Mouse (Mus musculus) hindbrain, embryonic 13.5 days (tissue): ENCODE measurements around the gene Catsperg1. TPM values are rescaled to one million over a fixed set of nuclear protein-coding genes. Genes with fewer than 3 reads are reported as not detected.

Experiments used
- ATAC-seq: fragments of 200-750 bp; cut with Nextera tagmentation; 2 replicates; pipeline ENCODE4 v1.8.0; 2017; ENCODE audit warnings: moderate TSS enrichment; ENCODE audit not compliant: low FRiP score
- H3K27ac ChIP-seq: fragments of 300-500 bp; sonication (generic); 2 replicates; pipeline ENCODE4 v1.5.1; 2015; ENCODE audit warnings: inconsistent platforms, mild to moderate bottlenecking, moderate library complexity
- H3K27me3 ChIP-seq: fragments of 300-500 bp; sonication (generic); 2 replicates; pipeline ENCODE4 v1.6.1; 2015; ENCODE audit warnings: mild to moderate bottlenecking, inconsistent platforms
- H3K36me3 ChIP-seq: fragments of 300-500 bp; sonication (generic); 2 replicates; pipeline ENCODE4 v1.6.1; 2015; ENCODE audit warnings: mild to moderate bottlenecking, inconsistent platforms
- H3K4me1 ChIP-seq: fragments of 300-500 bp; sonication (generic); replicated peaks from 2 replicates; pipeline ENCODE4 v1.6.1; 2015; ENCODE audit warnings: inconsistent platforms
- H3K4me2 ChIP-seq: fragments of 300-500 bp; sonication (generic); 2 replicates; pipeline ENCODE4 v1.6.1; 2015; ENCODE audit warnings: inconsistent platforms, mild to moderate bottlenecking, moderate library complexity
- H3K4me3 ChIP-seq: fragments of 300-500 bp; sonication (generic); 2 replicates; pipeline ENCODE4 v1.5.1; 2015; ENCODE audit warnings: mild to moderate bottlenecking, inconsistent platforms
- H3K9ac ChIP-seq: fragments of 300-500 bp; sonication (generic); 2 replicates; pipeline ENCODE4 v1.6.1; 2015; ENCODE audit warnings: mild to moderate bottlenecking, inconsistent platforms
- H3K9me3 ChIP-seq: fragments of 300-500 bp; sonication (generic); 2 replicates; pipeline ENCODE4 v1.6.1; 2016; ENCODE audit warnings: inconsistent platforms
- WGBS: fragments of 180-500 bp; shearing (Covaris S2); methylation state at CpG from one replicate; pipeline ENCODE4 v1.1.7; 2015; 5-methylcytosine and 5-hydroxymethylcytosine counted together
- polyA plus RNA-seq: library from polyadenylated mRNA; unstranded; fragments of >200 nt; fragmentation: Nextera tagmentation; extraction: Ambion mirVana; gene quantifications from 2 replicates; pipeline ENCODE4 v1.2.1, GENCODE M21; 2015

Gene Catsperg1
- polyA plus RNA-seq, 1 experiment from 2014 or later: 3.6 TPM

DNA sequence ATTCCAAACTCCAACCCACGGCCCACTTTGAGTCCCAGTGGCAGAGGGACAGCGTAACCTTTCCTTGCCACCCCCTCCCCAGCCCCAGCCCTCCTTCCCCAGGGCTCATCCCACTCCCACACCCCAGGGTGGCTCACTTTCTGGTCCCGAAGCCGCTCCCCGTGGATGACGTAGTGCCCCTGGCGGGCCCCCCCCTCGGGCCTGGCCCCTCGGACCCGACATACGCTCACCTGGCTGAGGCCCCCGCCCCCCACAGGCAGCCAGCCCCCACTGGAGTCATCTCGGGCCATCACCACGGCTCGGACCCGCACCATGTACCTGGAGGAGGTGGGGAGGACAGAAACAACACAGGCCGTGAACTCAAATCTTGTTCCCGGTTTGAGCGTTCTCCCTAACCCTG, 46.2 kb downstream of the Catsperg1 start:
- peaks cover 16% of the 10 kb centered on the region for H3K36me3 ChIP-seq
- peaks cover 39% of the 10 kb centered on the region for H3K27me3 ChIP-seq
- 13% methylated on average over 18 of the region's 19 CpGs for WGBS
- peak overlapping the region; percentile 80 for H3K9ac ChIP-seq
- no peaks in the 10 kb centered on the region for H3K9me3 ChIP-seq
- peaks cover 44% of the 10 kb centered on the region for H3K4me1 ChIP-seq
- ATAC-seq: no peak
- H3K4me2 ChIP-seq: peak overlapping the region; percentile 73
- peak overlapping the region; percentile 71 for H3K4me3 ChIP-seq
- H3K27ac ChIP-seq: no peak overlapping the region

DNA sequence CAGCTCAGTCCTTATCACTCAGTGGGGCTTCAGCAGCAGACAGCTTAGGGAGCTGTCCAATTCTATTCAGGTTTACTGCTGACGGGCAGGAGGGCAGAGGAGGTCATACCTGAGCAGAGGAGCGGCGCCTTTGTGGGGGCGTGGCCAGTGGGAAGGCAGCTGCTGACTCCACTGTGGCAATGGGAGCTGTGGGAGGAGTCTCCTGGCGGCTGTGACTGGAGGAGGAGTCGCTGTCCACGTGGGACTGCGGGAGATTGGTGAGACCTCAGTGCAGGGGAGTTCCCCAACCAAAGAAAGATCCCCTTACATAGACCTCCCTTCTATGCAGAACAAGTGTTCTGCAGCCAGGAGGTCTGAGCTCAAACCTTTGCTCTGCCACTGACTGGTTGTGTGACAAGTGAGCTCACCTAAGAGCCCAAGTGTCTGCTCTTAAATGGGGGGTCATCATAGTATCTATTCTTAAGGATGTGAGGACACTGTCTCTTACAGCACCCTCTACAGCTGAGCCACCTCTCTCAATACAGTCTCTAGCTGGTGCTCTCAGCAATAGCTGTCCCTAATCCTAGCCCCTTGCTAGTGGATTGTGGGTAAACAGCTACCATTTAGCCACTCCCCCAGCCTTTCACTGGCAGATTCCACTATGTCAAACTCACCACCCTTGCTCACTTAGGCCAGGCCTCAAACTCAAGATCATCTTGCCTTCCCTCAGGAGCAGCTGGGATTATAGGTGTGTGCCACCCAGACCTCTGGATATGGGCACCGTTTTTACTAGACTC, 50.9 kb downstream of the Catsperg1 start:
- H3K9ac ChIP-seq: no peak overlapping the region
- no peak for ATAC-seq
- H3K4me2 ChIP-seq: no peak overlapping the region
- H3K4me3 ChIP-seq: no peak overlapping the region
- H3K36me3 ChIP-seq: peaks cover 31% of the 10 kb centered on the region
- H3K9me3 ChIP-seq: no peaks in the 10 kb centered on the region
- H3K27ac ChIP-seq: no peak overlapping the region
- 16% methylated on average over 9 of the region's 9 CpGs for WGBS
- peaks cover 8% of the 10 kb centered on the region for H3K4me1 ChIP-seq
- peaks cover 37% of the 10 kb centered on the region for H3K27me3 ChIP-seq

DNA sequence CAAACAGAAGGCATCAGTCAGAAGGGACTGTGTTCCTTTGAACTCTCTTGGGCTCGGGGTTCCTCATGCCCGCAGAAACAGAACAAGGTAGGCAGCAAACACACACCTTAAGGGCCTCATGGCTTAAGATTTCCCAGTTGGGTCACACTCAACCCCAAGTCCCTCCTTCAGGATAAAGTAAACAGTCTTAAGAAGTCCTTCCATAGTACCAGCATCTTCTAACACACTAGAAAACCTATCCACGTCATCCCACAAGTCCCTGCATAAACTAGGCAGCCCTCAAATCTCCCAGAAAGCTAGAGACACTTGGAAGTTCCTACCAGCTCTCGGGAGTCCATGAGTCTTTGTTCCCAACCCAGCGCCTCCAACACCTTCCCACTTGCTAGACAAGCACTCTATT, 51.5 kb downstream of the Catsperg1 start:
- peaks cover 2% of the 10 kb centered on the region; the same call in 1 of the 2 replicates for H3K4me1 ChIP-seq
- no peaks in the 10 kb centered on the region for H3K9me3 ChIP-seq
- 78% methylated on average over 5 of the region's 5 CpGs for WGBS
- no peak overlapping the region for H3K27ac ChIP-seq
- no peak overlapping the region for H3K4me3 ChIP-seq
- H3K36me3 ChIP-seq: peaks cover 31% of the 10 kb centered on the region
- no peak overlapping the region for H3K4me2 ChIP-seq
- no peak overlapping the region for H3K9ac ChIP-seq
- ATAC-seq: no peak
- H3K27me3 ChIP-seq: peaks cover 34% of the 10 kb centered on the region

DNA sequence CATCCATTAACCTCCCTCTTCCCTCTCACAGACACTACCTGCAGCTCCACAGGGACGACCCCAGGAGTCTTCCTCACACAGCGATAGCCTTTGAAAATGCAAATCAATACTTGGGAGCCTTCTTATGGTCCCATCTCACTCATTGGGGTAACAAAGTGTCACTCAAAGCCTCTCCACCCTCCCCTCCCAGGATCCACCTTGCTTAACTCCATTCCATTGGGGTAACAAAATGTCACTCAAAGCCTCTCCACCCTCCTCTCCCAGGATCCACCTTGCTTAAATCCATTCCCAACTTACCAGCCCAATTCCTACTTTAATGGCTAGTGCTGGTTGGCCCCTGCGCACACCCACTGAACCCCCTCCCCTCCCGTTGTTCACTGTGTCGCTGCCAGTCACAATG, 55.6 kb downstream of the Catsperg1 start:
- ATAC-seq: no peak
- 7% methylated on average over 5 of the region's 5 CpGs for WGBS
- Histone ChIP-seq H3K9ac (no peak overlapping the region), H3K4me3 (no peak overlapping the region), H3K4me1 (peaks cover 15% of the 10 kb centered on the region), H3K36me3 (peaks cover 25% of the 10 kb centered on the region), H3K27me3 (peaks cover 27% of the 10 kb centered on the region), H3K27ac (no peak overlapping the region), H3K4me2 (no peak overlapping the region), H3K9me3 (no peaks in the 10 kb centered on the region)

DNA sequence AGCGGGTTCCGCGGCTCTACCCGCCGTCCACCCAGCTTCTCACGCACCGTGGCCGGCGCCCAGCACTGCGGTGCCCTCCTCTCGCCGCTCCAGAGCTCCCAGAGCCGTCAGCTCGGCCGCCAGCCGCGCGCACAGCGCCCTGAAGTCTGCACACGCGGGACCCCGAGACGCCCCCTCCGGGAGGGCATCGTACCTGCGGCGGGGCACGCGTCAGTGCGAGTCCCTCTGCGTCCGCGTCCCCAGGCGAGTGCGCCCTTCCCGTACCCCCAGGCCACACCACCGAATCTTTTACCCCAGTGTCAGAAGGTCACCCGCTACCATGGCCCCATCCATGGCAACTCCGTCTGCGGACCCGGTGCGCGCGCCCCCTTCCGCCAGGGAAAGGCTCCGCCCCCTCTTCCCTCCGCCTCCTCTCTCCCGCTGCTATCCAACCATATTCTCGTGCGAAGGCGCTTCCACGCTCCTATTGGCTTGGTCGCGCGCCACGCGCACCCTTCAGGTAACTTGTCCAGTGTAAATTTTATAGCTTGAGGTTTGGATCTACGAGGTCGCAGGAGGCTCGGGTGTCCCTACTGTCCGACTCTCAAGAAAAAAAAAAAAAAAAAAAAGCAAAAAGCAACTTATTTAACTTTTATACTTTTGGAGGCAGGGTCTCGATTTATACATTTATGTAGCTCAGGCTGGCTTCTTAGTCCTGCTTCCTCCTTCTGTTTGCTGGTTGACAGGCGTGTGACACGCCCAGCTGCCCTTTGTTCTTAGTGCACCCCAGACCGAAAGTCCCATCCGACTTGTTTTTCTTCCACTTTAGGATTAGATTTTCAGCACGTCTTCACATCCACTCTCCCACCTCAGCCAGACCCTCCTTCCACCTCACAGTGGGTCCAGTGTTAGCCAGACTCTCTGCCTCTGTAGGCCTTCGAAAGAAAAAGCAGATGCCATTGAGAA, 57.7 kb downstream of the Catsperg1 start, which contains the start of gene Fam98c:
Gene Fam98c, minus strand, starts transcription at position 397 of the 945 bp plus-strand sequence.
- ATAC-seq: peak; percentile 84
- H3K9me3 ChIP-seq: no peaks in the 10 kb centered on the region
- H3K4me1 ChIP-seq: peaks cover 15% of the 10 kb centered on the region
- H3K9ac ChIP-seq: peak within 1 kb of the TSS; percentile 84
- 3% methylated on average over 65 of the region's 68 CpGs for WGBS
- H3K4me3 ChIP-seq: peak within 1 kb of the TSS; percentile 80
- H3K27ac ChIP-seq: peak within 1 kb of the TSS; percentile 91
- H3K27me3 ChIP-seq: peaks cover 31% of the 10 kb centered on the region
- peak within 1 kb of the TSS; percentile 92 for H3K4me2 ChIP-seq
- H3K36me3 ChIP-seq: peaks cover 9% of the 10 kb centered on the region; the same call in 1 of the 2 replicates

DNA sequence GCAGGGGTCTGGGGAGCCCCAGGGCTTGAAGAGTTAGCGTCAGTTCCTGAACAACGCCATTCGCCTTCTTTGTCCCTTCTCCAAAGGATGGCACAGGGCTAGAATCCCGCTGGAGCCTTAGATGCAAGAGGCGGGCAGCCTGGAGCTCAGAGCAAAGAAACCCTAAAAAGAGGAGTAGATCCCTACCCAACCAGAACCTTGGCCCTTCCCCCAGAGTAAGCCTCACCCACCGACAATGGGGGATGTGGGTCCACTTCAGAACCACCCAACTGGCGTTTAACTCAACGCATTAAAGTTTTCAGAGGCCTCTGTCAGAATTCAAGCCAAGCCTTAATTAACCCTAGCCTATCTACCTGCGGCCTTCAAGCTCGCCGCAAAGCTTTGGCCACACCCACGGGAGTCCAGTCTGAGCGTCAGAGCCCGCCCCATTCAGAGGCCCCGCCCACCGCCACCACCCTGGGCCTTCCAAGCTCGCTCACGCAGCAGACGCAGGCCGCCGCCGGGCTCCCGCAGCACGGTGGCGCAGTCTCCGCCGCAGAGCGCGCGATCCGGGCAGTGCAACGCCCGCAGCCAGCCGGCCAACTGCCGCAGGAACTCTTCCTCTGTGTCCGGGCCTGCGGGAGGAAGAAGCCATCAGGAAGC, 58.5 kb downstream of the Catsperg1 start:
- peak; percentile 91 for ATAC-seq
- peak overlapping the region; percentile 91 for H3K27ac ChIP-seq
- H3K9me3 ChIP-seq: no peaks in the 10 kb centered on the region
- H3K36me3 ChIP-seq: 0 out of 2 replicates have a peak, but pooled peaks cover 4% of the 10 kb centered on the region
- H3K4me3 ChIP-seq: peak overlapping the region; percentile 80
- peak overlapping the region; percentile 84 for H3K9ac ChIP-seq
- H3K4me1 ChIP-seq: peaks cover 15% of the 10 kb centered on the region
- peak overlapping the region; percentile 92 for H3K4me2 ChIP-seq
- WGBS: 7% methylated on average over 37 of the region's 37 CpGs
- peaks cover 30% of the 10 kb centered on the region for H3K27me3 ChIP-seq

DNA sequence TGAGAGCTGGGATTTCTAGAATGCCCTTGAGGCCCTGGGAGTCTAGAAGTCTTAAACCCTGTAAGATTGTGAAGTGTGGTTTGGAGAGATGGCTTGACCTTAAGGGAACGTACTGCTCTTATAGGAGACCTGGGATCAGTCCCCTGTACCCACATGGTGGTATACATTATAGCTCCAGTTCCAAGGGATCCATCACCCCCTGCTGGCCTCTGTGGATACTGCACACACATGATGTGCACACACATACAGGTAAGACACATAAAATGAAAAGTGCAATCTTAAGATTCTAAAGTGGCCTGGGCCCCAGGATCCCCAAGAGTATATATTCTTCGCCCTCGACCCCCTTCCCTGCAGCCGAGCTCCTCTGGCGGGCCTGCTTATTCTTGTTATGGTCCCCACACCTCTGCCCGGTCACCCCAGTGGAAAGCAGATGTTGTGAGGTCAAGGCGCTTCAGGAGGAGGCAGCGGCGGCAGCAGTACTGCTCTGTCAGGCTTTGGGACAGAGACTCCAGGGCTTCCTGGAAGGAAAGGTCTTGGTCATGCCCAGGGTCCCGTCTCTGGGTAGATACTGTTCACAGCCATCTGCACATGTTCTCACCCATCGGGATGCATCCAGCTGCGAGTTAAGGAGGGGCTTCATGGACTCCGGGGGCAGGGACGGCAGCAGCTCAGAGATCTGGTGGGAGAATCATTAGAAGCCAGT, 59.7 kb downstream of the Catsperg1 start:
- no peak for ATAC-seq
- Histone ChIP-seq H3K4me2 (no peak overlapping the region), H3K9me3 (no peaks in the 10 kb centered on the region), H3K27ac (no peak overlapping the region), H3K9ac (no peak overlapping the region), H3K4me3 (no peak overlapping the region), H3K36me3 (0 out of 2 replicates have a peak, but pooled peaks cover 4% of the 10 kb centered on the region), H3K27me3 (peaks cover 18% of the 10 kb centered on the region), H3K4me1 (peaks cover 15% of the 10 kb centered on the region)
- 94% methylated on average over 14 of the region's 14 CpGs for WGBS

DNA sequence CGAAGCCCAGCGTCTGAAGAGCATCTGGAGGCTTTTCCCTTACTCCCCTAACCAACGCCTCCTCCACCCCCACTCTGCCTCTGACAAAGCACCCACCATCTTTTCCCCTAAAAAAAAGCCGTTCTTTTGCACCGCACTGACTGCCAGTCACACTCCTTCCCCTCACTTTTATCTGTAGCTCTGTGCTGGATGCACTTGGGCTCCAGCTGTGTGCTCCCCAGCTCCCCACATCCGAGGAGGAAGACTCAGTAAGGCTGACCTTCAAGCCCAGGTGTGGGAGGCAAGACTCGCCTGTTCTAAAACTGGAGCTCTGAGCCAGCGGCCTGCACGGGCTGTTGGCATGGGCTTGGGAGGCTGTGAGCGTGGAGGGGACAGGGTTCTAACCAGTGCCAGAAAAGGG, 62.3 kb downstream of the Catsperg1 start:
- H3K4me1 ChIP-seq: peaks cover 10% of the 10 kb centered on the region
- ATAC-seq: no peak
- no peak overlapping the region for H3K9ac ChIP-seq
- H3K27ac ChIP-seq: no peak overlapping the region
- H3K9me3 ChIP-seq: no peaks in the 10 kb centered on the region
- 68% methylated on average over 10 of the region's 10 CpGs for WGBS
- 0 out of 2 replicates have a peak, but pooled peaks cover 4% of the 10 kb centered on the region for H3K36me3 ChIP-seq
- H3K4me3 ChIP-seq: no peak overlapping the region
- no peak overlapping the region for H3K4me2 ChIP-seq
- H3K27me3 ChIP-seq: peaks cover 3% of the 10 kb centered on the region; the same call in 1 of the 2 replicates

DNA sequence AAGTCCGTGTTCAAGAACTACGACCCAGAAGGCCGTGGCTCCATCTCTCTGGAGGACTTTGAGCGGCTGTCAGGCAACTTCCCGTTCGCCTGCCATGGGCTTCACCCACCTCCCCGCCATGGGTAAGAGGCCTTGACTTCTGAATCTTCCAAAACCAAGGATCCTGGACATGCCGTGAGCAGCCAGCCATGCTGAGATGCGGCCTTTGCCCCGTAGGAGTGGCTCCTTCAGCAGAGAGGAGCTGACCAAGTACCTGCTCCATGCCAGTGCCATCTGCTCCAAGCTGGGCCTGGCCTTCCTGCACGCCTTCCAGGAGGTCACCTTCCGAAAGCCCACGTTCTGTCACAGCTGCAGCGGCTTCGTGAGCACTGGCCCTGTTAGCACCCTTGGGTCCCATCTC, 65.1 kb downstream of the Catsperg1 start:
- H3K27ac ChIP-seq: no peak overlapping the region
- no peaks in the 10 kb centered on the region for H3K9me3 ChIP-seq
- no peaks in the 10 kb centered on the region for H3K36me3 ChIP-seq
- 92% methylated on average over 15 of the region's 15 CpGs for WGBS
- peaks cover 3% of the 10 kb centered on the region; the same call in 1 of the 2 replicates for H3K27me3 ChIP-seq
- no peak overlapping the region for H3K4me3 ChIP-seq
- no peak overlapping the region for H3K4me2 ChIP-seq
- no peak for ATAC-seq
- H3K4me1 ChIP-seq: no peaks in the 10 kb centered on the region
- no peak overlapping the region for H3K9ac ChIP-seq

DNA sequence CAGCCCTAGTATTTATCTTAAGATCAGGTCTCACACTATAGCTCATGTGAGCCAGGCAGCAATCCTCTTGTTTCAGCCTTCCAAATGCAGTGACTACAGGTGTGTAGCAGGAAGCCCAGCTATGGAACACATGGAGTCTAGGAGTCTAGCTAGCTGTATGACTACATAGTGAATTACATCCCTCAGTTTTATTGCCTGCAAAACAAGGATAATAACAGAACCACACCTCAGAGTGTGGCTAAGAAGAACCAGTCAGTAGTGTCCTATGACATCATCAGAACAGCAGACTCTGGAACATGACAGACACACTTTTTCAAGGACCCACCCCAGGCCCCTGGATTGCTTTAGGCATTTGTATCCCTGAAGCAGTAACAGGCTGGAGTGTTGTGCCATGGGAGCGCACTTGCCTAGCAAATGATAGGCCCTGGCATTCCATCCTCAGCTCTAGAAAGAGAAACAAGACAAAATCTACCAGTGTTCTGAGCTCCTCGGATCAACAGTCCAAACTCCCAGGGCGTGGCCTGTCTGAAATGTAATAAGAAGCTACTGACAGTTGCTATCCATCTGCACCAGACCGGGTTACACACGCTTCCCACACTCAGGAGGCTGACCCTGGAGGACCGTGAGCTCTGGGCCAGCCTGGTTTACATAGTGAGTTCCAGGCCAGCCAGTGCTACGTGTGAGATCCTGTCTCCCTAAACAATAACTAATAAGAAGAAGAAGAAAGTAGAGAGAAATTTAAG, 67.0 kb downstream of the Catsperg1 start:
- no peak overlapping the region for H3K27ac ChIP-seq
- WGBS: 90% methylated on average over 7 of the region's 7 CpGs
- no peaks in the 10 kb centered on the region for H3K27me3 ChIP-seq
- H3K4me3 ChIP-seq: no peak overlapping the region
- H3K36me3 ChIP-seq: no peaks in the 10 kb centered on the region
- no peaks in the 10 kb centered on the region for H3K9me3 ChIP-seq
- no peak overlapping the region for H3K4me2 ChIP-seq
- H3K9ac ChIP-seq: no peak overlapping the region
- no peaks in the 10 kb centered on the region for H3K4me1 ChIP-seq
- ATAC-seq: no peak

DNA sequence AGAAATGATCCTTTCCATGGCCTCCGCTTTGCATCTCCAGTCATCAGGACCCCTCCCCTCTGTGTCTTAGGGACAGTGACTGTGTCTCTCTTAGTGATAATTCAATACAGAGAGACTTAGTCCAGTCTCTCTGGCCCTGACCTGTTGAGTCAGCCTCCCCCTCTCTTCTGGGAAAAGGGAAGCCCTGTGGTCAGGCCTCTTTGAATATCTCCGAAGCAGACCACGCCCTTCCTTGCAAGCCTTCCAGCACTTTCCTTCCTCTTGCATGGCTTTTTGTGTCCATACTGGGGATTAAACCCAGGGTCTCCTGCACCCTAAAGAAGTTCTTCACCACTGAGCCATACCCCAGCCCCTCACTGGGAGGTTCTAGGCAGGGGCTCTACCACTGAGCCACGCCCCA, 69.8 kb downstream of the Catsperg1 start:
- no peak for ATAC-seq
- Histone ChIP-seq H3K9me3 (no peaks in the 10 kb centered on the region), H3K27ac (no peak overlapping the region), H3K9ac (no peak overlapping the region), H3K4me3 (no peak overlapping the region), H3K36me3 (no peaks in the 10 kb centered on the region), H3K4me1 (no peaks in the 10 kb centered on the region), H3K27me3 (no peaks in the 10 kb centered on the region), H3K4me2 (no peak overlapping the region)
- WGBS: 89% methylated on average over 4 of the region's 4 CpGs
